Mouse (Mus musculus): Measurements from ENCODE around the gene Ephb3. TPM values are rescaled to one million over a fixed set of nuclear protein-coding genes. Genes with fewer than 3 reads are reported as not detected.

The Ephb3 gene
- total and polyA plus RNA-seq, 2 experiments from 2014 or later, result 9.5 to 20.5 TPM

DNA sequence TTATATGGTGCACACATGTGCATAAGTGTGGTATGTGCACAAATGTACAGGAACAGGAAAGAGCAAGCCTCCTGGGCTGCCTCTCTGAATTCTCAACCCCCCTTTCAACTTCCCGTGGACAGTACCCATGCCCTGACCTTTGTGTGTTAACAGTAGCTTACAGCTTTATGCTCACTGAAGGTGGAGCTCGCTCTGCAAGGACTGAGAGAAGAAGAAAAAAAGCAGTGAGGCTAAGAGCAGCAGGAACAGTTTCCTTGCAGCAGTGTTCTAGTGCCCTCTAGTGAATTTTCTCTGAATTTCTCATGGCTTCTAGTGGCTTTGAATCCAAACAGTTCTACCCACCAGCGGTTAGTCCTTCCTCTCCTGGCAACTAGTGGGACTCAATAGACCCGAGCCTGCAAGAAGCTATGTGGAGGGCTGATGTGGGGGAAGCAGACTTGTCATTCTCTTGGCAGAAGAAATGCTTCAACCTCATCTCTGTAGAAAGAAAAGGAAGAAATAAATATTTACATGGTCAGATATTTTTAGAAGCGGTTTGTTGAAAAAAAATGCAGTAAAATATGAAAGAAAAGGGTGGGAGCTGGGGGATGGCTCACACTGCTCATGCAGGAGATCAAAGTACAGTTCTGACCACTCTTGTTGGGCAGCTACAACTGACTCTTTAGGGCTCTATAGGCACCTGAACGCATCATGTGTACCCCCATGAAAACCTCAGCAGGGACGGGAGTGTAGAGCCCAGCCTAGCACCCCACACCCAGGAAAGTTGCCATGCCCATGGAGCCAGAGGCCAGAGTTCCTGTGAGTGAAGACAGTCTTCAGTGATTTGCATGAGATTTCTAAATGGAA lies 11.8 kb upstream of the Ephb3 start:
- Histone ChIP-seq H3K9me3 (ENCODE audit: low read length) (no peaks in the 10 kb centered on the region), H3K4me3 (ENCODE audit: low read depth, low read length) (no peak overlapping the region), H3K4me1 (ENCODE audit: insufficient read depth, low read length) (no peaks in the 10 kb centered on the region), H3K27ac (ENCODE audit: low read depth, low read length) (no peak overlapping the region), H3K9ac (replicated peaks; ENCODE audit: low read length, poor library complexity, severe bottlenecking) (no peak overlapping the region), H3K4me2 (ENCODE audit: low read depth, low read length, poor library complexity, severe bottlenecking) (no peak overlapping the region), H3K36me3 (ENCODE audit: insufficient read depth, low read length) (no peaks in the 10 kb centered on the region), H3K27me3 (ENCODE audit: insufficient read depth, low read length) (no peaks in the 10 kb centered on the region)
- 38% methylated on average over 7 of the region's 7 CpGs for WGBS
- peak; percentile 79 for ATAC-seq (ENCODE audit: low FRiP score)
- peak; percentile 91 for DNase-seq (ENCODE audit: low spot score)
- TF ChIP-seq CTCF (IDR thresholded peaks at IDR 0.05), result peak; percentile 96

DNA sequence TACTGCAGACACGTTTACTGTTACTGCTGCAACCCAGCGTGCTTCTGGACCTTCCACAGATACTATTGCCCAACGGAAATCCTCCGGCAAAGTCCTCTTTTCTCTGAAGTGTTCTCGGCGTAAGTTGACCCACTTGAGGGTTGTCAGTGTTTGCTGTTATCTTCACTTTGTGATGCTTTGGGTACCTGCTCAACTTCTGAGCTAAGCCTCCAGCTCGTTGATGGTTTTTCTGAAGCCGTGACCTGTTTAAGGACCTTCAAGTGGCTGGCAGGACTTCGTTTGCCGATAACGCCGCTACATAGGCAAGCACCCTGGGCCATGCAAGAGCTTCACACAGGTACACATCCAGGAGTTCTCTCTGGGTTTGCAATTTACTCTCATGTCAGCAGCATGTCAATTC lies 10.4 kb upstream of the Ephb3 start:
- no peak for TF ChIP-seq CTCF (IDR thresholded peaks at IDR 0.05)
- Histone ChIP-seq H3K27me3 (ENCODE audit: insufficient read depth, low read length) (no peaks in the 10 kb centered on the region), H3K4me3 (ENCODE audit: low read depth, low read length) (no peak overlapping the region), H3K36me3 (ENCODE audit: insufficient read depth, low read length) (no peaks in the 10 kb centered on the region), H3K4me2 (ENCODE audit: low read depth, low read length, poor library complexity, severe bottlenecking) (no peak overlapping the region), H3K4me1 (ENCODE audit: insufficient read depth, low read length) (no peaks in the 10 kb centered on the region), H3K9ac (replicated peaks; ENCODE audit: low read length, poor library complexity, severe bottlenecking) (no peak overlapping the region), H3K9me3 (ENCODE audit: low read length) (no peaks in the 10 kb centered on the region), H3K27ac (ENCODE audit: low read depth, low read length) (no peak overlapping the region)
- 89% methylated on average over 12 of the region's 12 CpGs for WGBS
- ATAC-seq (ENCODE audit: low FRiP score), result no peak
- DNase-seq (ENCODE audit: low spot score), result no peak

DNA sequence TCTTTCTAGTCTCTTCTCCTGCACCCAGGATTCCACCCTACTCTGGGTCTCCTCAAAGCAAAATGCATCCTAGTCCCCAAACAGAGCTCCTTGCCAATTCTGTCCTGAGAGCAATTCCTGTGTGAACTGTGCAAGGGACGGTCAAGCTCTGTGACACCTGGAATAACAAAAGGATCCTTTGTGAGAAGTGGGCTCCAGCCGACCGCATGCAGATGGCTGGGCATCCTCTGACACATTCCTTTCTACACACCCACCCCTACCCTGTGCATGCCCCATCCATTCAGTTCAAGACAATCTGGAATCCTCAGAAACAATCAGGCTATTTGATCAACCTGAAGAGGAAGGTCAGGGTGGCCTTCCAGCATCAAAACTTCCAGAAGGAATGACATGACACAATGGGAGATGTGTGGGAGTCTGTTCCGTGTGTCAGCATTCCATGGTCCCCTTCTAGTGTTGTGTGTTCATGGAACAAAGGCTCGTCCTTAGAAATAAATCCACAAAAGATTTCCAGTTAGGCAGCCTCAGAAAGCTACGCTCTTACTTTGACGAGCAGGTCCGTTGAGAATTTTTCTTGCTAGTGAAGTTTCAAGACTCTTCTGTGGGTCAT lies 9.2 kb upstream of the Ephb3 start:
- TF ChIP-seq CTCF (IDR thresholded peaks at IDR 0.05), result no peak
- no peaks in the 10 kb centered on the region for H3K9me3 ChIP-seq (ENCODE audit: low read length)
- no peaks in the 10 kb centered on the region for H3K36me3 ChIP-seq (ENCODE audit: insufficient read depth, low read length)
- 68% methylated on average over 8 of the region's 8 CpGs for WGBS
- no peak overlapping the region for H3K9ac ChIP-seq (replicated peaks; ENCODE audit: low read length, poor library complexity, severe bottlenecking)
- ATAC-seq (ENCODE audit: low FRiP score), result no peak
- H3K4me3 ChIP-seq (ENCODE audit: low read depth, low read length), result no peak overlapping the region
- H3K27me3 ChIP-seq (ENCODE audit: insufficient read depth, low read length), result no peaks in the 10 kb centered on the region
- H3K4me1 ChIP-seq (ENCODE audit: insufficient read depth, low read length), result no peaks in the 10 kb centered on the region
- no peak overlapping the region for H3K4me2 ChIP-seq (ENCODE audit: low read depth, low read length, poor library complexity, severe bottlenecking)
- no peak overlapping the region for H3K27ac ChIP-seq (ENCODE audit: low read depth, low read length)
- DNase-seq (ENCODE audit: low spot score), result no peak

GRCm38 (mm10) chr16:21196576-21196975 lies 8.0 kb upstream of the Ephb3 start:
- H3K36me3 ChIP-seq (ENCODE audit: insufficient read depth, low read length), result no peaks in the 10 kb centered on the region
- H3K4me1 ChIP-seq (ENCODE audit: insufficient read depth, low read length), result no peaks in the 10 kb centered on the region
- no peak overlapping the region for H3K27ac ChIP-seq (ENCODE audit: low read depth, low read length)
- ATAC-seq (ENCODE audit: low FRiP score), result no peak
- no peak for DNase-seq (ENCODE audit: low spot score)
- H3K9ac ChIP-seq (replicated peaks; ENCODE audit: low read length, poor library complexity, severe bottlenecking), result no peak overlapping the region
- H3K4me2 ChIP-seq (ENCODE audit: low read depth, low read length, poor library complexity, severe bottlenecking), result no peak overlapping the region
- no peaks in the 10 kb centered on the region for H3K27me3 ChIP-seq (ENCODE audit: insufficient read depth, low read length)
- WGBS, result 86% methylated on average over 3 of the region's 3 CpGs
- no peak for TF ChIP-seq CTCF (IDR thresholded peaks at IDR 0.05)
- no peaks in the 10 kb centered on the region for H3K9me3 ChIP-seq (ENCODE audit: low read length)
- no peak overlapping the region for H3K4me3 ChIP-seq (ENCODE audit: low read depth, low read length)

GRCm38 (mm10) chr16:21197542-21197941 lies 7.0 kb upstream of the Ephb3 start:
- no peak for TF ChIP-seq CTCF (IDR thresholded peaks at IDR 0.05)
- ATAC-seq (ENCODE audit: low FRiP score), result no peak
- Histone ChIP-seq H3K9ac (replicated peaks; ENCODE audit: low read length, poor library complexity, severe bottlenecking) (no peak overlapping the region), H3K36me3 (ENCODE audit: insufficient read depth, low read length) (no peaks in the 10 kb centered on the region), H3K4me1 (ENCODE audit: insufficient read depth, low read length) (no peaks in the 10 kb centered on the region), H3K27me3 (ENCODE audit: insufficient read depth, low read length) (no peaks in the 10 kb centered on the region), H3K4me3 (ENCODE audit: low read depth, low read length) (no peak overlapping the region), H3K4me2 (ENCODE audit: low read depth, low read length, poor library complexity, severe bottlenecking) (no peak overlapping the region), H3K9me3 (ENCODE audit: low read length) (no peaks in the 10 kb centered on the region), H3K27ac (ENCODE audit: low read depth, low read length) (no peak overlapping the region)
- 92% methylated on average over 4 of the region's 4 CpGs for whole genome bisulfite sequencing
- no peak for DNase-seq (ENCODE audit: low spot score)

DNA sequence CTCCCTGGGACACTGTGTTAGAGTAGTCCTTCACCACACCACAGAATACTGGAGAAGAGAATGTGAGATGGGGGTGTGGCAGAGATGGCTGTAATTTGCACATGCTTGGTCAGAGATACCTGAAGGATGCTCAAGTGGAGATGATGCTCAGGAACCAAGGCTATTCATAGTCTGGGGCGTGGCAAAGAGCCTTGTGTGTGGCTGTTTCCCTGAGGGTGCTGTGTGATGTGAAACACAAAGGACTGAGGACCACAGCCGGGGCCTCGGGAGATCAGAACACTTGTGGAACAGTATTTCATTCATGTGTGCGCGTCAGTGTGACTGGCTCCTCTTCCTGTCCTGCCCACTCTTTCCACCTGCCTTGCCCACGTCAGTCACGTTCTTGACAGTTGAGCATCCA lies 6.5 kb upstream of the Ephb3 start:
- H3K4me1 ChIP-seq (ENCODE audit: insufficient read depth, low read length), result no peaks in the 10 kb centered on the region
- no peak for ATAC-seq (ENCODE audit: low FRiP score)
- H3K4me3 ChIP-seq (ENCODE audit: low read depth, low read length), result no peak overlapping the region
- H3K9ac ChIP-seq (replicated peaks; ENCODE audit: low read length, poor library complexity, severe bottlenecking), result no peak overlapping the region
- DNase-seq (ENCODE audit: low spot score), result no peak
- no peaks in the 10 kb centered on the region for H3K36me3 ChIP-seq (ENCODE audit: insufficient read depth, low read length)
- H3K27me3 ChIP-seq (ENCODE audit: insufficient read depth, low read length), result no peaks in the 10 kb centered on the region
- 85% methylated on average over 7 of the region's 7 CpGs for WGBS
- no peak for TF ChIP-seq CTCF (IDR thresholded peaks at IDR 0.05)
- no peaks in the 10 kb centered on the region for H3K9me3 ChIP-seq (ENCODE audit: low read length)
- no peak overlapping the region for H3K27ac ChIP-seq (ENCODE audit: low read depth, low read length)
- no peak overlapping the region for H3K4me2 ChIP-seq (ENCODE audit: low read depth, low read length, poor library complexity, severe bottlenecking)
